Mouse (Mus musculus): ENCODE measurements at regions not wholly inside any gene's neighbourhood (a gene's known extent, or its start where the extent isn't known, plus 50 kb on each side); places are given as distances from the start of the nearest gene placed in this dataset.

DNA sequence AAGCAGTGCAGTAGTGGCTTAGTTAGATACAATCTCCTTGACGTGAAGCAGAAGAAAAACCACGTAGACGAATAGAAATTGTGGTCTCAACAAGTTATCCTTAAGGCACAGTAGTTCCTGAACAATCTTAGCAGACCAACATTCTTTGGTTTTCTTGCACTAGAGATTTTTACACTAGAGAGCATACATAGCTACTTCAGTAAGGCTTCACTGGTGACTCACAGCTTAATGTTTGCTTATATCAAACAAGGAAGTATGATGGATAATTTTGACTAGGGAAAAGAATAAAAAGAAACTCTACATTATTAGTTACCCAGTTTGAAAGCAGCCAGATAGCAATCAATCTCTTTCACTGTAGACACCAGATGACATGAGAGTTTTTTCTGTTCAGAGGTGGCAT lies 395.5 kb downstream of the Cps1 start:
- no peak overlapping the region for H3K27ac ChIP-seq (ENCODE audit: low read depth)
- no peak overlapping the region for H3K4me3 ChIP-seq (ENCODE audit: low read depth, low read length)
- TF ChIP-seq CTCF (IDR thresholded peaks at IDR 0.05; ENCODE audit: low read depth): no peak
- no peaks in the 10 kb centered on the region for H3K36me3 ChIP-seq (replicated peaks; ENCODE audit: control insufficient read depth, insufficient read depth, low read length)
- ATAC-seq (ENCODE audit: insufficient read depth, low read depth): no peak
- H3K4me2 ChIP-seq (ENCODE audit: low read depth, low read length): no peak overlapping the region
- no peak overlapping the region for H3K9ac ChIP-seq (replicated peaks; ENCODE audit: low read depth, low read length)
- WGBS: 74% methylated on average over 3 of the region's 3 CpGs
- no peaks in the 10 kb centered on the region for H3K9me3 ChIP-seq (replicated peaks; ENCODE audit: control insufficient read depth, low read length)
- DNase-seq (ENCODE audit: low spot score): no peak
- no peaks in the 10 kb centered on the region for H3K4me1 ChIP-seq (ENCODE audit: control insufficient read depth, insufficient read depth)
- H3K27me3 ChIP-seq (ENCODE audit: control insufficient read depth, insufficient read depth, low read length): no peaks in the 10 kb centered on the region

DNA sequence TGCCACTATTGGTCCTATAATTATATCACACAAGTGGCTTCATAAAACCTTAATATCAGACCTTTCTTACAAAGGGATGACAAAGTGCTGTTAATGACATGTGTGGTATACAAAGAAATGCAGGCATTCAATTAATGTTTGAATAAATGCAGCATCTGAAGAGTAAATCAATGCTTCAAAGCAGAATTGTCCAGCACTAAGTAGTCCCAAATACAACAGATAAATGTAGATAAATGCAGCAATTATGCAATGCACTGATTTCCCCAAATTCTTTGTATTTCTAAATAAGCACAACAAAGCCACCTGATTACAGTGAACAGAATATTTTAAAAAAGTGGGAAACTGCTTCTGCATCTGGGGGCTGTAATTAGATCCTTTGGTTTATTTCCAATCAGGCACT lies 435.9 kb downstream of the Cps1 start:
- no peaks in the 10 kb centered on the region for H3K4me1 ChIP-seq (ENCODE audit: control insufficient read depth, insufficient read depth)
- ATAC-seq (ENCODE audit: insufficient read depth, low read depth): no peak
- TF ChIP-seq CTCF (IDR thresholded peaks at IDR 0.05; ENCODE audit: low read depth): no peak
- no peak for TF ChIP-seq EP300 (IDR thresholded peaks at IDR 0.05; ENCODE audit: low read depth)
- no peak overlapping the region for H3K4me2 ChIP-seq (ENCODE audit: low read depth, low read length)
- DNase-seq (ENCODE audit: low spot score): no peak
- no peaks in the 10 kb centered on the region for H3K36me3 ChIP-seq (replicated peaks; ENCODE audit: control insufficient read depth, insufficient read depth, low read length)
- H3K9ac ChIP-seq (replicated peaks; ENCODE audit: low read depth, low read length): no peak overlapping the region
- no peaks in the 10 kb centered on the region for H3K9me3 ChIP-seq (replicated peaks; ENCODE audit: control insufficient read depth, low read length)
- no peaks in the 10 kb centered on the region for H3K27me3 ChIP-seq (ENCODE audit: control insufficient read depth, insufficient read depth, low read length)
- no peak overlapping the region for H3K27ac ChIP-seq (ENCODE audit: low read depth)
- no peak overlapping the region for H3K4me3 ChIP-seq (ENCODE audit: low read depth, low read length)

DNA sequence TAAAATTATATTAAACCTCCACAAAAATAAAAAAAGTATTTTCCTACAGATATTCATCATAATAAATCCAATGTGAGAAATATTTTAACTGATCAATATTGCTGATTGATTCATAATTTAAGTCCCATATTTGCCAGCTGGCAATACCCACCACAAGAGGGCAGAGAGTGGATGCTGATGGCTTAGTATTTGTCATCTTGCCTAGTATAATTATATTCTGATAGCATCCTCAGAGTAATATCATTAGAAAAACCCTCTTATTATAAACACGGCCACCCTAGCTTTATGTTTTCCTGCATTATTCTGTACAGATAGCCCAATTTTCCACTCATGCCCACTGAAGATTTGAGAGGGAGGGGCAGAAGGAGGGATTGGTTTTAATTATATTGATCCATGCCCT lies 436.4 kb downstream of the Cps1 start:
- WGBS: 69% methylated on average over 1 of the region's 1 CpGs
- H3K4me2 ChIP-seq (ENCODE audit: low read depth, low read length): no peak overlapping the region
- no peaks in the 10 kb centered on the region for H3K36me3 ChIP-seq (replicated peaks; ENCODE audit: control insufficient read depth, insufficient read depth, low read length)
- no peaks in the 10 kb centered on the region for H3K9me3 ChIP-seq (replicated peaks; ENCODE audit: control insufficient read depth, low read length)
- no peak overlapping the region for H3K4me3 ChIP-seq (ENCODE audit: low read depth, low read length)
- DNase-seq (ENCODE audit: low spot score): no peak
- no peak overlapping the region for H3K27ac ChIP-seq (ENCODE audit: low read depth)
- H3K27me3 ChIP-seq (ENCODE audit: control insufficient read depth, insufficient read depth, low read length): no peaks in the 10 kb centered on the region
- ATAC-seq (ENCODE audit: insufficient read depth, low read depth): no peak
- H3K4me1 ChIP-seq (ENCODE audit: control insufficient read depth, insufficient read depth): no peaks in the 10 kb centered on the region
- no peak for TF ChIP-seq EP300 (IDR thresholded peaks at IDR 0.05; ENCODE audit: low read depth)
- peak; percentile 17; the same call in 1 of the 2 replicates for TF ChIP-seq CTCF (IDR thresholded peaks at IDR 0.05; ENCODE audit: low read depth)
- H3K9ac ChIP-seq (replicated peaks; ENCODE audit: low read depth, low read length): no peak overlapping the region

GRCm38 (mm10) chr1:67571616-67572015 lies 448.8 kb downstream of the Cps1 start:
- no peaks in the 10 kb centered on the region for H3K27me3 ChIP-seq (ENCODE audit: control insufficient read depth, insufficient read depth, low read length)
- no peak for ATAC-seq (ENCODE audit: insufficient read depth, low read depth)
- H3K36me3 ChIP-seq (replicated peaks; ENCODE audit: control insufficient read depth, insufficient read depth, low read length): no peaks in the 10 kb centered on the region

GRCm38 (mm10) chr1:67579732-67580131 lies 456.9 kb downstream of the Cps1 start:
- Histone ChIP-seq H3K4me2 (ENCODE audit: low read depth, low read length) (no peak overlapping the region), H3K9me3 (replicated peaks; ENCODE audit: control insufficient read depth, low read length) (no peaks in the 10 kb centered on the region), H3K36me3 (replicated peaks; ENCODE audit: control insufficient read depth, insufficient read depth, low read length) (no peaks in the 10 kb centered on the region), H3K4me3 (ENCODE audit: low read depth, low read length) (no peak overlapping the region), H3K9ac (replicated peaks; ENCODE audit: low read depth, low read length) (no peak overlapping the region), H3K27me3 (ENCODE audit: control insufficient read depth, insufficient read depth, low read length) (no peaks in the 10 kb centered on the region), H3K4me1 (ENCODE audit: control insufficient read depth, insufficient read depth) (no peaks in the 10 kb centered on the region), H3K27ac (ENCODE audit: low read depth) (no peak overlapping the region)
- 74% methylated on average over 2 of the region's 2 CpGs for WGBS
- no peak for ATAC-seq (ENCODE audit: insufficient read depth, low read depth)
- no peak for DNase-seq (ENCODE audit: low spot score)
- no peak for TF ChIP-seq EP300 (IDR thresholded peaks at IDR 0.05; ENCODE audit: low read depth)
- TF ChIP-seq CTCF (IDR thresholded peaks at IDR 0.05; ENCODE audit: low read depth): no peak

More at GRCm38 (mm10) chr1:67571616-67572015, 448.8 kb downstream of the Cps1 start:
- Histone ChIP-seq H3K9ac (replicated peaks; ENCODE audit: low read depth, low read length) (no peak overlapping the region), H3K9me3 (replicated peaks; ENCODE audit: control insufficient read depth, low read length) (no peaks in the 10 kb centered on the region), H3K4me3 (ENCODE audit: low read depth, low read length) (no peak overlapping the region), H3K27ac (ENCODE audit: low read depth) (no peak overlapping the region), H3K4me1 (ENCODE audit: control insufficient read depth, insufficient read depth) (no peaks in the 10 kb centered on the region), H3K4me2 (ENCODE audit: low read depth, low read length) (no peak overlapping the region)
- TF ChIP-seq EP300 (IDR thresholded peaks at IDR 0.05; ENCODE audit: low read depth): no peak
- TF ChIP-seq CTCF (IDR thresholded peaks at IDR 0.05; ENCODE audit: low read depth): no peak
- WGBS: 52% methylated on average over 1 of the region's 1 CpGs
- DNase-seq (ENCODE audit: low spot score): no peak
